Mouse (Mus musculus): ENCODE measurements at regions not wholly inside any gene's neighbourhood (a gene's known extent, or its start where the extent isn't known, plus 50 kb on each side); places are given as distances from the start of the nearest gene placed in this dataset.

GRCm38 (mm10) chr12:70523379-70523778, 70.5 kb downstream of the Tmx1 start:
- ATAC-seq (replicated peaks; ENCODE audit: insufficient number of reproducible peaks, low FRiP score, low TSS enrichment, poor library complexity, severe bottlenecking), result no peak

- ATAC-seq (replicated peaks; ENCODE audit: insufficient number of reproducible peaks, low FRiP score, low TSS enrichment, poor library complexity, severe bottlenecking), result no peak
Observed at GRCm38 (mm10) chr12:70524703-70525102, 71.8 kb downstream of the Tmx1 start.

- no peak for ATAC-seq (replicated peaks; ENCODE audit: insufficient number of reproducible peaks, low FRiP score, low TSS enrichment, poor library complexity, severe bottlenecking)
Observed at GRCm38 (mm10) chr12:70531661-70532060, 78.8 kb downstream of the Tmx1 start.

- ATAC-seq (replicated peaks; ENCODE audit: insufficient number of reproducible peaks, low FRiP score, low TSS enrichment, poor library complexity, severe bottlenecking), result no peak
Observed at GRCm38 (mm10) chr12:70532225-70532624, 79.3 kb downstream of the Tmx1 start.

- ATAC-seq (replicated peaks; ENCODE audit: insufficient number of reproducible peaks, low FRiP score, low TSS enrichment, poor library complexity, severe bottlenecking), result no peak
Observed at GRCm38 (mm10) chr12:70532843-70533242, 79.9 kb downstream of the Tmx1 start.

GRCm38 (mm10) chr12:70533375-70533935, 80.6 kb downstream of the Tmx1 start:
- ATAC-seq (replicated peaks; ENCODE audit: insufficient number of reproducible peaks, low FRiP score, low TSS enrichment, poor library complexity, severe bottlenecking), result no peak

GRCm38 (mm10) chr12:70539124-70539523, 86.2 kb downstream of the Tmx1 start:
- no peak for ATAC-seq (replicated peaks; ENCODE audit: insufficient number of reproducible peaks, low FRiP score, low TSS enrichment, poor library complexity, severe bottlenecking)

- no peak for ATAC-seq (replicated peaks; ENCODE audit: insufficient number of reproducible peaks, low FRiP score, low TSS enrichment, poor library complexity, severe bottlenecking)
Observed at GRCm38 (mm10) chr12:70539856-70540255, 87.0 kb downstream of the Tmx1 start.

- ATAC-seq (replicated peaks; ENCODE audit: insufficient number of reproducible peaks, low FRiP score, low TSS enrichment, poor library complexity, severe bottlenecking), result no peak
Observed at GRCm38 (mm10) chr12:70541432-70541831, 88.5 kb downstream of the Tmx1 start.

- no peak for ATAC-seq (replicated peaks; ENCODE audit: insufficient number of reproducible peaks, low FRiP score, low TSS enrichment, poor library complexity, severe bottlenecking)
Observed at GRCm38 (mm10) chr12:70543299-70543698, 90.4 kb downstream of the Tmx1 start.

GRCm38 (mm10) chr12:70544326-70544725, 91.4 kb downstream of the Tmx1 start:
- ATAC-seq (replicated peaks; ENCODE audit: insufficient number of reproducible peaks, low FRiP score, low TSS enrichment, poor library complexity, severe bottlenecking), result no peak

GRCm38 (mm10) chr12:70544850-70545510, 92.1 kb downstream of the Tmx1 start:
- ATAC-seq (replicated peaks; ENCODE audit: insufficient number of reproducible peaks, low FRiP score, low TSS enrichment, poor library complexity, severe bottlenecking), result no peak

- no peak for ATAC-seq (replicated peaks; ENCODE audit: insufficient number of reproducible peaks, low FRiP score, low TSS enrichment, poor library complexity, severe bottlenecking)
Observed at GRCm38 (mm10) chr12:70547199-70547598, 94.3 kb downstream of the Tmx1 start.

- no peak for ATAC-seq (replicated peaks; ENCODE audit: insufficient number of reproducible peaks, low FRiP score, low TSS enrichment, poor library complexity, severe bottlenecking)
Observed at GRCm38 (mm10) chr12:70549296-70549695, 96.4 kb downstream of the Tmx1 start.

GRCm38 (mm10) chr12:70553866-70554265, 101.0 kb downstream of the Tmx1 start:
- no peak for ATAC-seq (replicated peaks; ENCODE audit: insufficient number of reproducible peaks, low FRiP score, low TSS enrichment, poor library complexity, severe bottlenecking)

GRCm38 (mm10) chr12:70554586-70554985, 101.7 kb downstream of the Tmx1 start:
- no peak for ATAC-seq (replicated peaks; ENCODE audit: insufficient number of reproducible peaks, low FRiP score, low TSS enrichment, poor library complexity, severe bottlenecking)

GRCm38 (mm10) chr12:70555723-70556122, 102.8 kb downstream of the Tmx1 start:
- no peak for ATAC-seq (replicated peaks; ENCODE audit: insufficient number of reproducible peaks, low FRiP score, low TSS enrichment, poor library complexity, severe bottlenecking)

- ATAC-seq (replicated peaks; ENCODE audit: insufficient number of reproducible peaks, low FRiP score, low TSS enrichment, poor library complexity, severe bottlenecking), result no peak
Observed at GRCm38 (mm10) chr12:70556820-70557219, 103.9 kb downstream of the Tmx1 start.

GRCm38 (mm10) chr12:70563446-70563845, 110.6 kb downstream of the Tmx1 start:
- no peak for ATAC-seq (replicated peaks; ENCODE audit: insufficient number of reproducible peaks, low FRiP score, low TSS enrichment, poor library complexity, severe bottlenecking)

- ATAC-seq (replicated peaks; ENCODE audit: insufficient number of reproducible peaks, low FRiP score, low TSS enrichment, poor library complexity, severe bottlenecking), result no peak
Observed at GRCm38 (mm10) chr12:70575665-70576064, 122.8 kb downstream of the Tmx1 start.

- no peak for ATAC-seq (replicated peaks; ENCODE audit: insufficient number of reproducible peaks, low FRiP score, low TSS enrichment, poor library complexity, severe bottlenecking)
Observed at GRCm38 (mm10) chr12:70577769-70578168, 124.9 kb downstream of the Tmx1 start.

Data from monocyte, adult 5-6 weeks (primary cell).